Mouse (Mus musculus): Measurements from ENCODE around the gene Dgkh. TPM values are rescaled to one million over a fixed set of nuclear protein-coding genes. Genes with fewer than 3 reads are reported as not detected.

Gene Dgkh
- total RNA-seq, 1 experiment = 8.2 TPM

DNA sequence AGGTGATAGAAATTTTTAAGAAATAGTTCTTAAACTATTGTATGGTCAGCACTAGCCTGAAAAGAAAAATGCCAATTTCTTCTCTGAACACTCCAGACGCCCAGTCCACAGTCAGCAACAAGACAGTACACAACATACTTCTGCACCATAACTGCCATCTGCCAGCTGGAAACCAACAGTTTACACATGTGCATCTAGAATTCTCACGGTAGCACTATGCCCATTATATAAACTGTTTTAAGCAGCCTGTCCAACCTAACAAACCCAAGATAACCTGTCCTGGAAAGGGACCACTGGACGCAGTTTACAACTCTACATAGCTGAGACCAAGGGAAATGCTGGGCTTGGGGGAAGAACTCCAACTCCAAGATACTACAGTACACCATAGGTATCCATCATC lies 198.9 kb downstream of the Dgkh start:
- no peak for TF ChIP-seq ZC3H11A (IDR thresholded peaks at IDR 0.05; ENCODE audit: borderline replicate concordance, low read depth, low read length)
- TF ChIP-seq CHD2 (IDR thresholded peaks at IDR 0.05; ENCODE audit: low read depth, low read length) = no peak
- TF ChIP-seq MAFK (IDR thresholded peaks at IDR 0.05; ENCODE audit: insufficient read depth, low read depth, low read length) = no peak
- TF ChIP-seq ZNF384 (IDR thresholded peaks at IDR 0.05; ENCODE audit: low read depth, low read length) = no peak
- TF ChIP-seq HCFC1 (IDR thresholded peaks at IDR 0.05; ENCODE audit: borderline replicate concordance, insufficient read depth, low read length) = no peak
- in situ Hi-C loops (cut with MboI; ENCODE audit: low sequenced_read_pairs in 2 of 2, unreplicated experiment in 2 of 2) = no loop called here
- Histone ChIP-seq H3K36me3 (ENCODE audit: control insufficient read depth, insufficient read depth, low read length, poor library complexity, severe bottlenecking) (no peaks in the 10 kb centered on the region), H3K9ac (ENCODE audit: insufficient read depth, low read depth, low read length, poor library complexity, severe bottlenecking) (no peak overlapping the region), H3K4me3 (ENCODE audit: insufficient read depth in 1 of 2, low read depth in 1 of 2, low read length in 2 of 2, poor library complexity in 1 of 2, severe bottlenecking in 1 of 2) (no peak overlapping the region), H3K4me1 (ENCODE audit: control insufficient read depth in 2 of 2, insufficient read depth in 2 of 2, low read length in 2 of 2, poor library complexity in 1 of 2) (peaks cover 6 to 7% of the 10 kb centered on the region in 2 experiments; a peak in 2 of 4 replicates), H3K27ac (ENCODE audit: insufficient read depth, low read depth, low read length, poor library complexity, severe bottlenecking) (no peak overlapping the region), H3K9me3 (ENCODE audit: control insufficient read depth, insufficient read depth, low read depth, low read length) (no peaks in the 10 kb centered on the region)
- DNase-seq (ENCODE audit: low read depth, low spot score) = no peak

DNA sequence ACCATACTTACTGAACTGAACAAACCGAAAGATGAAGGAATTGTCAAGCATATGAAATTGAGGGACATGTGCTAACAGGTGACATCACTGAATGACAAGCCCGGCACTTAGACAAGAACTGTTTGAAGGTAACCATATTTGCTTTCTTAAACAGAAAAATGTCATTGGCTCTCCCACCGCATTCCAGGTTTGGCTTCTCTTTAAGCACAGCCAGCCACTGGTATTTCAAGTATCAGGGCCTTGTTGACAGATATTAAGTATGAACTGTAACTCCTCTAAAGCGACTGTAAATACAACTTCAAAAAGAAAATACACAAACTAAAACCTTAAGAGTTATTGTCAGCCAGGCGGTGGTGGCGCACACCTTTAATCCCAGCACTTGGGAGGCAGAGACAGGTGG lies 200.2 kb downstream of the Dgkh start:
- no peak overlapping the region for H3K9ac ChIP-seq (ENCODE audit: insufficient read depth, low read depth, low read length, poor library complexity, severe bottlenecking)
- H3K4me1 ChIP-seq (ENCODE audit: control insufficient read depth in 2 of 2, insufficient read depth in 2 of 2, low read length in 2 of 2, poor library complexity in 1 of 2) = 0 out of 4 replicates have a peak, but pooled peaks cover 3 to 4% of the 10 kb centered on the region in 2 experiments
- no peaks in the 10 kb centered on the region for H3K9me3 ChIP-seq (ENCODE audit: control insufficient read depth, insufficient read depth, low read depth, low read length)
- no peak overlapping the region for H3K27ac ChIP-seq (ENCODE audit: insufficient read depth, low read depth, low read length, poor library complexity, severe bottlenecking)
- DNase-seq (ENCODE audit: low read depth, low spot score) = no peak
- TF ChIP-seq MAFK (IDR thresholded peaks at IDR 0.05; ENCODE audit: insufficient read depth, low read depth, low read length) (no peak), ZNF384 (IDR thresholded peaks at IDR 0.05; ENCODE audit: low read depth, low read length) (no peak), HCFC1 (IDR thresholded peaks at IDR 0.05; ENCODE audit: borderline replicate concordance, insufficient read depth, low read length) (no peak)
- H3K36me3 ChIP-seq (ENCODE audit: control insufficient read depth, insufficient read depth, low read length, poor library complexity, severe bottlenecking) = no peaks in the 10 kb centered on the region
- no peak overlapping the region for H3K4me3 ChIP-seq (ENCODE audit: insufficient read depth in 1 of 2, low read depth in 1 of 2, low read length in 2 of 2, poor library complexity in 1 of 2, severe bottlenecking in 1 of 2)
- in situ Hi-C loops (cut with MboI; ENCODE audit: low sequenced_read_pairs in 2 of 2, unreplicated experiment in 2 of 2) = no loop called here

DNA sequence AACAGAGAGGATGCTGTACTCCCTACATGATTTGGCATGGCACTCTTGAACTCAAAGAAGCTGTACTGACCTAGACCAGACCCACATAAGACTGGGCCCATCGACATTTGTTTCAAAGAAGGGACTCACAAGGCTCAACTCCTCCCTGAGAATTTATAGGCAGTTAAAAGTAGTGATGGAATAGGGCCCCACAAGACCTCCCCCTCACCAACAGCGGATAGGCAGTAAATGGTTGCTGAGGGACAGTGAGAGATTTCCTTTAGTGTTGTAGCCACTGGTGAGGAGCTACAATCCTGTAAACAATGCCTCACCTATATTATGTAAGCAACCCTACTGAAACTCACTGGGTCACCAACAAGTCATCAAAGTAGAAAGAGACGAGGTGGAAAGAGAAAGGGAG lies 202.3 kb downstream of the Dgkh start:
- H3K9ac ChIP-seq (ENCODE audit: insufficient read depth, low read depth, low read length, poor library complexity, severe bottlenecking) = no peak overlapping the region
- DNase-seq (ENCODE audit: low read depth, low spot score) = no peak

DNA sequence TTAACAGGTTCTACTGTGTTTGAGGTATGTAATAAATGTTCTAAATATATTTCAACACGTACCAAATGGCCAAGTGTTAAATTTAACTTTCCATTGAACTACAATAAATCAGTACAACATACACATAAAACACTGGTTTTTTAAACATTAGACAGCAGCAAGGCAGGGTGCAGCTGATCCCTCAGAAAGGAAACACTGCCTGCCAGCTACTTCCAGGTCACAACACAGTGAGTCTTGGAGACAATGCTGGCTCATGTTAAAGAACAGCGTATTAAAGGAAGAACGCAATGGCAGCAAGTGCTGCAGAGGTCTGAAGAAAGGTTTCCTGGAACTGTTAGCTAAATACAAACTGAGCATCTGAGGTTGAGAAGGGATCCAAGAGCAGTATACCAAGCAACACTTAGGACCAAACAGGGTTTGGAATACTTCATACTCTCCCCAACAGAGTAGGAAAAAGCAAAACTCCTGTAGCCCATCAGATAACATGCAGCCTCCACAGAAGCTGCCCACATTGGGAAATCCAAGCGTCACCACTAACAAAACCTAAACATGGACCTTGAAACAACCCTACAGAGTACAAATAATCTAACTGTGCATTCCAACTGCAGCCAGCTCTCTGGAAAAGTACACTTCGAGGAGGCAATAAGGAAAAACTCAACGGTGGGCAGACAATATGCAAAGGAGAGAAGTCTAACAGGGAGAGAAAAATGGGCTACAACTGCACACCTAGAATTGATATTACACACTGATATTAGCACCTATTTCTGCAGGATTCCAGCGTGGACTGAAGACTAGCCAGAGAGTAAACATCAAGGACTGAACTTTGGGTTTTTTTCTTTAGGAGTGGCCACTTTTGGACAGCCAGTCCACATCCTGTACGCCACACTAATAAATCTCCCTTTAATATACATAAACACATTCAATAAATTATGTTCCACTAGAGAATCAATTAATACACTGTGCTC lies 203.8 kb downstream of the Dgkh start:
- DNase-seq (ENCODE audit: low read depth, low spot score) = no peak
- H3K36me3 ChIP-seq (ENCODE audit: control insufficient read depth, insufficient read depth, low read length, poor library complexity, severe bottlenecking) = no peaks in the 10 kb centered on the region
- H3K4me1 ChIP-seq (ENCODE audit: control insufficient read depth in 2 of 2, insufficient read depth in 2 of 2, low read length in 2 of 2, poor library complexity in 1 of 2) = no peaks in the 10 kb centered on the region; a peak in 1 of 4 replicates
- in situ Hi-C loops (cut with MboI; ENCODE audit: low sequenced_read_pairs in 2 of 2, unreplicated experiment in 2 of 2) = no loop called here
- H3K4me3 ChIP-seq (ENCODE audit: insufficient read depth in 1 of 2, low read depth in 1 of 2, low read length in 2 of 2, poor library complexity in 1 of 2, severe bottlenecking in 1 of 2) = no peak overlapping the region
- H3K27ac ChIP-seq (ENCODE audit: insufficient read depth, low read depth, low read length, poor library complexity, severe bottlenecking) = no peak overlapping the region
- H3K9ac ChIP-seq (ENCODE audit: insufficient read depth, low read depth, low read length, poor library complexity, severe bottlenecking) = no peak overlapping the region
- H3K9me3 ChIP-seq (ENCODE audit: control insufficient read depth, insufficient read depth, low read depth, low read length) = no peaks in the 10 kb centered on the region
- TF ChIP-seq ZNF384 (IDR thresholded peaks at IDR 0.05; ENCODE audit: low read depth, low read length) (no peak), MAFK (IDR thresholded peaks at IDR 0.05; ENCODE audit: insufficient read depth, low read depth, low read length) (no peak), ZC3H11A (IDR thresholded peaks at IDR 0.05; ENCODE audit: borderline replicate concordance, low read depth, low read length) (no peak), HCFC1 (IDR thresholded peaks at IDR 0.05; ENCODE audit: borderline replicate concordance, insufficient read depth, low read length) (no peak), CHD2 (IDR thresholded peaks at IDR 0.05; ENCODE audit: low read depth, low read length) (no peak)

More for the DNA sequence above, 202.3 kb downstream of the Dgkh start:
- Histone ChIP-seq H3K4me3 (ENCODE audit: insufficient read depth in 1 of 2, low read depth in 1 of 2, low read length in 2 of 2, poor library complexity in 1 of 2, severe bottlenecking in 1 of 2) (no peak overlapping the region), H3K9me3 (ENCODE audit: control insufficient read depth, insufficient read depth, low read depth, low read length) (no peaks in the 10 kb centered on the region), H3K27ac (ENCODE audit: insufficient read depth, low read depth, low read length, poor library complexity, severe bottlenecking) (no peak overlapping the region), H3K4me1 (ENCODE audit: control insufficient read depth in 2 of 2, insufficient read depth in 2 of 2, low read length in 2 of 2, poor library complexity in 1 of 2) (no peaks in the 10 kb centered on the region; a peak in 1 of 4 replicates), H3K36me3 (ENCODE audit: control insufficient read depth, insufficient read depth, low read length, poor library complexity, severe bottlenecking) (no peaks in the 10 kb centered on the region)
- TF ChIP-seq HCFC1 (IDR thresholded peaks at IDR 0.05; ENCODE audit: borderline replicate concordance, insufficient read depth, low read length) (no peak), MAFK (IDR thresholded peaks at IDR 0.05; ENCODE audit: insufficient read depth, low read depth, low read length) (no peak), ZNF384 (IDR thresholded peaks at IDR 0.05; ENCODE audit: low read depth, low read length) (no peak), ZC3H11A (IDR thresholded peaks at IDR 0.05; ENCODE audit: borderline replicate concordance, low read depth, low read length) (no peak), CHD2 (IDR thresholded peaks at IDR 0.05; ENCODE audit: low read depth, low read length) (no peak)
- in situ Hi-C loops (cut with MboI; ENCODE audit: low sequenced_read_pairs in 2 of 2, unreplicated experiment in 2 of 2) = no loop called here

Measured in ES-E14 (cell line).